Mouse (Mus musculus): ENCODE measurements at regions not wholly inside any gene's neighbourhood (a gene's known extent, or its start where the extent isn't known, plus 50 kb on each side); places are given as distances from the start of the nearest gene placed in this dataset.

DNA sequence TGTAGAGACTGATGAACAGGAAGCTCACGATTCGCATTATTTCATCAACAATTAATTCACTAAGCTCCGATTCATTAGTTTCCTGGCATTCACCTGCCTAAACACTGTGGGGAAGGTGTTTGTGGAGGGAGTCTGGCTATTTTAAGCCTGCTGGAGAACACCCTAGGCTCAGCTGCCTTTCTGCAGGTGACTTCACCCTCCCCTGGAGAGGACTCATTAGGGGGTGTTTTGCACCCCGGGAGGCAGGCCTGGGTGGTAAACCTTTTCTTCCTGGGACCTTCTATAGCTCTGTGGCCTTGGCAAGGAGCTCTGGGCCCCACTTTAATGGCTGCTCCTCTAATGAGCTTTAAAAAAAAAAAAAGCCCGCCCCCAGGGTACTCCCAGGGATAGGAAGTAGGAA, 55.4 kb upstream of the Bnc1 start:
- no peaks in the 10 kb centered on the region for H3K36me3 ChIP-seq (ENCODE audit: control insufficient read depth, insufficient read depth, low read length)
- no peak for TF ChIP-seq POLR2A (IDR thresholded peaks at IDR 0.05; ENCODE audit: control insufficient read depth, extremely low read depth, insufficient read depth, low read length, poor library complexity)
- TF ChIP-seq CTCF (IDR thresholded peaks at IDR 0.05; ENCODE audit: borderline replicate concordance, control insufficient read depth, extremely low read depth, insufficient read depth, low read length, poor library complexity), result no peak
- no peak overlapping the region for H3K4me3 ChIP-seq (ENCODE audit: control insufficient read depth, insufficient read depth, low read length)
- no peak overlapping the region for H3K27ac ChIP-seq (ENCODE audit: control insufficient read depth, insufficient read depth, low read length)
- no peaks in the 10 kb centered on the region for H3K4me1 ChIP-seq (replicated peaks; ENCODE audit: control insufficient read depth, insufficient read depth, low read length)
- no peak for DNase-seq
- H3K27me3 ChIP-seq (ENCODE audit: control insufficient read depth, insufficient read depth, low read length), result no peaks in the 10 kb centered on the region
- 89% methylated on average over 5 of the region's 5 CpGs for WGBS

- H3K36me3 ChIP-seq (ENCODE audit: control insufficient read depth, insufficient read depth, low read length), result no peaks in the 10 kb centered on the region
- 86% methylated on average over 4 of the region's 4 CpGs for whole genome bisulfite sequencing
- H3K4me1 ChIP-seq (replicated peaks; ENCODE audit: control insufficient read depth, insufficient read depth, low read length), result no peaks in the 10 kb centered on the region; the same call in 1 of the 2 replicates
- H3K27me3 ChIP-seq (ENCODE audit: control insufficient read depth, insufficient read depth, low read length), result no peaks in the 10 kb centered on the region
- TF ChIP-seq CTCF (IDR thresholded peaks at IDR 0.05; ENCODE audit: borderline replicate concordance, control insufficient read depth, extremely low read depth, insufficient read depth, low read length, poor library complexity), result no peak
- no peak for DNase-seq
- no peak overlapping the region for H3K4me3 ChIP-seq (ENCODE audit: control insufficient read depth, insufficient read depth, low read length)
- H3K27ac ChIP-seq (ENCODE audit: control insufficient read depth, insufficient read depth, low read length), result no peak overlapping the region
Measured at GRCm38 (mm10) chr7:82053411-82053810, 61.3 kb upstream of the Bnc1 start.

GRCm38 (mm10) chr7:82056551-82057230, 64.6 kb upstream of the Bnc1 start:
- Histone ChIP-seq H3K27me3 (ENCODE audit: control insufficient read depth, insufficient read depth, low read length) (no peaks in the 10 kb centered on the region), H3K36me3 (ENCODE audit: control insufficient read depth, insufficient read depth, low read length) (no peaks in the 10 kb centered on the region), H3K27ac (ENCODE audit: control insufficient read depth, insufficient read depth, low read length) (no peak overlapping the region), H3K4me1 (replicated peaks; ENCODE audit: control insufficient read depth, insufficient read depth, low read length) (no peaks in the 10 kb centered on the region; the same call in 1 of the 2 replicates), H3K4me3 (ENCODE audit: control insufficient read depth, insufficient read depth, low read length) (no peak overlapping the region)
- 20% methylated on average over 21 of the region's 21 CpGs for WGBS
- no peak for TF ChIP-seq CTCF (IDR thresholded peaks at IDR 0.05; ENCODE audit: borderline replicate concordance, control insufficient read depth, extremely low read depth, insufficient read depth, low read length, poor library complexity)
- TF ChIP-seq POLR2A (IDR thresholded peaks at IDR 0.05; ENCODE audit: control insufficient read depth, extremely low read depth, insufficient read depth, low read length, poor library complexity), result no peak
- no peak for DNase-seq

DNA sequence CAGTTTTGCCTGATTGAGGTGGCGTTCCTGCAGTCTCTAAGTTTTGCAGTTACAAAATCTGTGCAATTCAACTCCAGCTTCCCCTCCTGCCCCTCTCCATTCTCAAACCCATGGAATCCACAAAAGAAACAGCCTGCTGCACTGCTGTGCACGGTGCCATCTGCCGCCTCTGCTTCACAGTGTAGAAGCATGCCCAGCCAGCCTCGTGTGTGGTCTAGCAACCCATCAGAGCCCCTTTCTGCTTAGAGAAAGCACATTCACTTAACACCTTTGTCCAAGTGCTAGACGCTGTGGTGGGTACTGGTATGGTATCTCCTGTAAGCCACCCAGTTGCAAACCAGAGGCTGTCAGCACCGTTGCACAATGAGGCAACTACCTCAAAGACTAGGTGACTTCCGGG, 71.3 kb upstream of the Bnc1 start:
- Histone ChIP-seq H3K4me1 (replicated peaks; ENCODE audit: control insufficient read depth, insufficient read depth, low read length) (no peaks in the 10 kb centered on the region), H3K36me3 (ENCODE audit: control insufficient read depth, insufficient read depth, low read length) (no peaks in the 10 kb centered on the region), H3K27me3 (ENCODE audit: control insufficient read depth, insufficient read depth, low read length) (no peaks in the 10 kb centered on the region), H3K27ac (ENCODE audit: control insufficient read depth, insufficient read depth, low read length) (no peak overlapping the region), H3K4me3 (ENCODE audit: control insufficient read depth, insufficient read depth, low read length) (no peak overlapping the region)
- 68% methylated on average over 7 of the region's 7 CpGs for WGBS
- DNase-seq, result no peak
- TF ChIP-seq CTCF (IDR thresholded peaks at IDR 0.05; ENCODE audit: borderline replicate concordance, control insufficient read depth, extremely low read depth, insufficient read depth, low read length, poor library complexity), result no peak

DNA sequence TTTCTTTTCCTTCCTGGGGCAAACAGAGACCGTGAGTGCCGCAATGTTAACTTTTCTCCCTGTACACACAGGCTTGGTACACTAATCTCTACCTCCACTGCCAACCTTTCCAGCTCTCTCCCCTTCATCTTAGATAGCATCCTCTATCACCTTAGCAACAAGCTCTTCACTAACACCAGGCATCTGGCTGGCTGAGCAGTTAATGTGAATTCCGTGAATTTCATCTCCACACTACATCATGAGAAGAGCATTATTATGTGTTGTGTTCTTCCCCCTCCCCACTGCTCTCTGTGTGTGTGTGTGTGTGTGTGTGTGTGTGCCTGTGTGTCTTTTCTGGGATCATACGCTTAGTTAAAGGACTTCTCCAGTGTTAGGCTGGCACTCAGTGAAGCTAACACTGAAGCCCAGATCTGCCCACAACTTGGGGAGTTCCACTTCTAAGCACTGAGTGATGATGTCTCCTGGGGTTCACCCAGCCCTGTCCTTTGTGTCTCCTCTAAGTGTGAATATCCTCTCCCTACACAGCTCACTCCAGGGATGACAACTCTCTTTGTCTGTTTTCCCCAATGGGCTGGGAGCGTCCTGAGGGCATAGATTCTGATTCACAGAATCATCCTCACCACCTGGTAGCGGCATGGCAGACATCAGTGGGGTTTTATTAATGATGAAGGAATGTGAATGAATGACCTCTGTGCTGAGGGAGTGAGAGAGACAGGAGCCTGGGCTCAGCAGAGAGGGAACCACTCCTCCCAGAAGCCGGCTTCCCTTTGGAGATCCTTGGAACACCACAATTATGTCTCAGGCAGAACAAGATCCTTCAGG, 77.7 kb upstream of the Bnc1 start:
- TF ChIP-seq CTCF (IDR thresholded peaks at IDR 0.05; ENCODE audit: borderline replicate concordance, control insufficient read depth, extremely low read depth, insufficient read depth, low read length, poor library complexity) (no peak), POLR2A (IDR thresholded peaks at IDR 0.05; ENCODE audit: control insufficient read depth, extremely low read depth, insufficient read depth, low read length, poor library complexity) (no peak)
- WGBS, result 93% methylated on average over 7 of the region's 7 CpGs
- DNase-seq, result no peak
- no peaks in the 10 kb centered on the region for H3K4me1 ChIP-seq (replicated peaks; ENCODE audit: control insufficient read depth, insufficient read depth, low read length)
- H3K4me3 ChIP-seq (ENCODE audit: control insufficient read depth, insufficient read depth, low read length), result no peak overlapping the region
- H3K27ac ChIP-seq (ENCODE audit: control insufficient read depth, insufficient read depth, low read length), result no peak overlapping the region
- no peaks in the 10 kb centered on the region for H3K36me3 ChIP-seq (ENCODE audit: control insufficient read depth, insufficient read depth, low read length)
- H3K27me3 ChIP-seq (ENCODE audit: control insufficient read depth, insufficient read depth, low read length), result no peaks in the 10 kb centered on the region

DNA sequence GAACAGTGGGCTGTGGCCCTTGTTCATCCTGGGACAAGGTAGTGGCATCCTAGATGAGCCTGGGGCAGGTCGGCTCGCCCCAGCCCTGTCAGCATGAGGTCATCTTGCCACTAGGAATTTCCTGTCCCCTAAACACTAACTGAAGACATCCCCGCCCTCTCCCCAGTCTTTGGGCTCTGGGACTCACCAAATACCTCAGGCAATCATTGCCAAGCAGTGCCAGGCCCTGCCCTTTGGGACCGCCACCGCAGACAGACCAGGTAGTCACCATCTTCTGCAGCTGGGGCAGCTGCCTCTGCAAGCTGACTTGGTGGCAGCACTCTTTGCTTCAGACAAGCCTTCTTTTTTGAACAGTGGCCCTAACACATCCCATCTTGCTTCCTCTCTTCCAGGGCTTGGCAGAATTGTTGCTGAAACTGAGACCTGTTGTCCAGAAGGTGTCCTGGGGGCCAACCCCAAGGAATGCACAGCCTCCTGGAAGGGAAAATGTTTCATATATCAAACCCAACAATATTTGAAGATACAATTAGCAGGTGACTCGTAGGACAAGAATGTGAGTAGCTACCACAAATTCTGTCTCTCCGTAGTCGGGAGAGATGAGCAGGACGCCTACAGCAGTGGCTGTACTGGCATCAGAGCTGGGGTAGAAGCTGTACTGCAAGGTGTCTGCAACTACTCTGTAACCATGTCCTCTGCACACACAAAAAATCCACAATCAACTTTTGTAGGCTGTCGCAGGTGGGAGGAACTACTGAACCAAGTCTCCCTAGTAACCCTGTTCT, 79.0 kb upstream of the Bnc1 start:
- no peaks in the 10 kb centered on the region for H3K4me1 ChIP-seq (replicated peaks; ENCODE audit: control insufficient read depth, insufficient read depth, low read length)
- TF ChIP-seq CTCF (IDR thresholded peaks at IDR 0.05; ENCODE audit: borderline replicate concordance, control insufficient read depth, extremely low read depth, insufficient read depth, low read length, poor library complexity), result no peak
- TF ChIP-seq POLR2A (IDR thresholded peaks at IDR 0.05; ENCODE audit: control insufficient read depth, extremely low read depth, insufficient read depth, low read length, poor library complexity), result no peak
- H3K27ac ChIP-seq (ENCODE audit: control insufficient read depth, insufficient read depth, low read length), result no peak overlapping the region
- no peaks in the 10 kb centered on the region for H3K27me3 ChIP-seq (ENCODE audit: control insufficient read depth, insufficient read depth, low read length)
- WGBS, result 87% methylated on average over 10 of the region's 10 CpGs
- H3K36me3 ChIP-seq (ENCODE audit: control insufficient read depth, insufficient read depth, low read length), result no peaks in the 10 kb centered on the region
- no peak overlapping the region for H3K4me3 ChIP-seq (ENCODE audit: control insufficient read depth, insufficient read depth, low read length)
- DNase-seq, result no peak

Measured in thymus, adult 2 months (tissue).